Mouse (Mus musculus): ENCODE results near the gene 1700016D06Rik. TPM values are rescaled to one million over a fixed set of nuclear protein-coding genes. Genes with fewer than 3 reads are reported as not detected.
A peak's percentile ranks its signal among the peaks of the same experiment; 100 is the strongest.

Gene 1700016D06Rik
- total RNA-seq, 2 experiments from 2014 or later, result not detected

GRCm38 (mm10) chr8:11650021-11650420, 50.8 kb downstream of the 1700016D06Rik start:
- intact Hi-C loops (cut with DNase I), result no loop called here
- no peak for DNase-seq (ENCODE audit: extremely low spot score in 1 of 2, low spot score in 2 of 2)

DNA sequence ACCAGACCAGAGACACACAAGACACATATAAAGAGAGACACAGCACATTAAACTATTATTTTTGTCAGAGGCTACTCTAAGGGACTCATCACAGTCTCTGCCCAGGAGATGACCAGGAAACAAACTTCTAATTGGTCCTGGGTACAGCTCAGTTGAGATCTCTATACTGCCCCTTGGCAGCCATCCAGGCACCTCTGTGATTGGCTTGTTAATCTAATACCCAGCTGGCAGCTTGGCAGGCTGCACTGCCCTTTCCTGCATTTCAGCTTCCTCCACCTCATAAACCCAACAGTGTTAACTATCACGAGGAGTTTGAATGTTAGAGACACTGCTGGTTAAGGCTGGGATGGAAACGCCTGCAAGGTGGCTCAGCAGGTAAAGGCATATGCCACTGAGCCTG, 57.7 kb downstream of the 1700016D06Rik start:
- intact Hi-C loops (cut with DNase I), result no loop called here
- DNase-seq (ENCODE audit: extremely low spot score in 1 of 2, low spot score in 2 of 2), result no peak

GRCm38 (mm10) chr8:11640606-11641005, 60.3 kb downstream of the 1700016D06Rik start:
- intact Hi-C loops (cut with DNase I), result no loop called here
- no peak for DNase-seq (ENCODE audit: extremely low spot score in 1 of 2, low spot score in 2 of 2)

DNA sequence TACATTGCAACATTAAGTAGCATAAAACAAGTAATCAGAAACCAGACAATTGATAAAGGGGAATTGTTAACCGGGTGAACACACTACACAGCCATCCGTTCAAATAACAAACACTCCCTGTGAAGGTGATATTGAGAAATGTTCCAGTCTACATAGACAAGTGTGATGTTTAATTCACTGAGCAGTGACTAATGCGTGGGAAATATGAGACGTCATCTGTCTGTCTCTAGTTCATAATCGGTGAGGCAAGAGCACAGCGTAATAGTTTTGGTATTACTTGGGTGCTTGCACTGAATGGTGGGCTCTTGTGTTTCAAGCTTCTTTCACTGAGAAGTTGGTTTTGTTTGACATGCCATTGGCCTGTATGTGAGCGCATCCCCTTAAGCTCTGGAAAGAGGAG, 63.3 kb downstream of the 1700016D06Rik start:
- DNase-seq (ENCODE audit: extremely low spot score in 1 of 2, low spot score in 2 of 2), result no peak
- intact Hi-C loops (cut with DNase I), result loop anchor here (5.0 kb wide), 2 partner anchors 60 to 80 kb away; partner anchors contain the start of gene Ing1

- intact Hi-C loops (cut with DNase I), result loop anchor here (5.0 kb wide), 2 partner anchors 61 to 79 kb away; partner anchors contain the start of gene Ing1
- DNase-seq (ENCODE audit: extremely low spot score in 1 of 2, low spot score in 2 of 2), result peak; percentile 82 to 90
Observed at GRCm38 (mm10) chr8:11636324-11637057, 64.4 kb downstream of the 1700016D06Rik start.

GRCm38 (mm10) chr8:11635611-11636081, 65.2 kb downstream of the 1700016D06Rik start, which contains the start of gene Ankrd10:
Gene Ankrd10, minus strand, starts transcription at chr8:11635757.
- DNase-seq (ENCODE audit: extremely low spot score in 1 of 2, low spot score in 2 of 2), result peak; percentile 93 to 96
- intact Hi-C loops (cut with DNase I), result loop anchor here (5.0 kb wide), 2 partner anchors 62 to 78 kb away; partner anchors contain the start of gene Ing1

- DNase-seq (ENCODE audit: extremely low spot score in 1 of 2, low spot score in 2 of 2), result peak; percentile 84 to 95
- intact Hi-C loops (cut with DNase I), result loop anchor here (5.0 kb wide), 2 partner anchors 62 to 78 kb away; partner anchors contain the start of gene Ing1
Observed at GRCm38 (mm10) chr8:11635012-11635577, 65.8 kb downstream of the 1700016D06Rik start.

GRCm38 (mm10) chr8:11634331-11635011, 66.4 kb downstream of the 1700016D06Rik start:
- DNase-seq (ENCODE audit: extremely low spot score in 1 of 2, low spot score in 2 of 2), result no peak
- intact Hi-C loops (cut with DNase I), result loop anchor here (5.0 kb wide), 2 partner anchors 63 to 77 kb away; partner anchors contain the start of gene Ing1

- no peak for DNase-seq (ENCODE audit: extremely low spot score in 1 of 2, low spot score in 2 of 2)
- intact Hi-C loops (cut with DNase I), result no loop called here
Observed at GRCm38 (mm10) chr8:11633414-11633813, 67.4 kb downstream of the 1700016D06Rik start.

- intact Hi-C loops (cut with DNase I), result no loop called here
Observed at GRCm38 (mm10) chr8:11632406-11632805, 68.5 kb downstream of the 1700016D06Rik start.

DNA sequence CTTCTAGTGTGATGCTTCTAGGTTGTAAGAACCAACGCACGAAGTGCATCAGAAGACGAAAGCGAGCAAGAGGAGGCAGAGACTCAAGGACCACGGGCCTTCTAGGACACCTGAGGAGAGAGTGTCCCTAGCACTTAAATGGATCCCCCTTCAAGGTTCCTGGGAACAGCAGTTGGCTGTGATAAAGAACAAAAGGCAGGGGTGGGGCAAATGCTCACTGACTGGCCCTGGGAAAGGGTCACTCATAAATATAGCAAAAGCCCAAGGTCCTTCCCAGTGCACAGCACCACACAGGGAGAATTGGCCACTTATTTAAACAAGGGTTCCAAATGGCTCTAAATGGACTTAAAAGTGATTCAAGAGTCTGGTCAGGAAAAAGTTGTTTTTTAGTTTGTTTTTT, 71.7 kb downstream of the 1700016D06Rik start:
- intact Hi-C loops (cut with DNase I), result no loop called here
- DNase-seq (ENCODE audit: extremely low spot score in 1 of 2, low spot score in 2 of 2), result no peak

More at GRCm38 (mm10) chr8:11632406-11632805, 68.5 kb downstream of the 1700016D06Rik start:
- peak in 1 of 2 experiments; percentile 58 for DNase-seq (ENCODE audit: extremely low spot score in 1 of 2, low spot score in 2 of 2)

DNA sequence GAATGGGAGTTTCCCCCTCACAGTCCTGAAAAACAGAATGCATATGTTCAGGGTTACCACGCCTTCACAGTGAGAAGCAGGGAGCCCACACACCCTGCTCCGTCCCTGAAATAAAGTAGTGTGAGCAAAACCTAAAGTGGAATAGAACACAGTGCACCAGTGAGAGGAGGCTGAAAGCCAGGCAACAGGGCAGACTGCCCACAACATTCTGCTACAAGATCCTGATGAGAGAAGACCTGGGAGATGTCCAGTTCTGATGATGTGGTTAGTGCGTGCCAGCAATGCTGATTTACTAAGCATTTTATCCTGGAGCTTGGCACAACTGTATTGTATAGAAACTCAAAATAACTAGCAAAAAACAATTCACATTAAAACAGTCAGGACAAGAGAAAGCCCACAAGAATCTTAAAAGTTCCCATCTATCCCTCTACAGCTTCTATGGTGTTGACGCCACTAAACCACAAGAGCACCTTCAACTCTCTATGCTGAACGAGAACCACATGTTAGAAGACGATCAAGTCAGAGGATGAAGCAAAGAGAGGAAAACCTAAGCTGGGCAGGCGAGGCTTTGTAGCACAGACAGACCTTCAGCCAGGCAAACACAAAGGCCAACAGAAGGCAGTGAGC, 72.2 kb downstream of the 1700016D06Rik start:
- intact Hi-C loops (cut with DNase I), result no loop called here
- DNase-seq (ENCODE audit: extremely low spot score in 1 of 2, low spot score in 2 of 2), result peak in 1 of 2 experiments; percentile 33

GRCm38 (mm10) chr8:11627717-11628116, 73.1 kb downstream of the 1700016D06Rik start:
- intact Hi-C loops (cut with DNase I), result no loop called here
- DNase-seq (ENCODE audit: extremely low spot score in 1 of 2, low spot score in 2 of 2), result no peak

GRCm38 (mm10) chr8:11625084-11625483, 75.8 kb downstream of the 1700016D06Rik start:
- no peak for DNase-seq (ENCODE audit: extremely low spot score in 1 of 2, low spot score in 2 of 2)
- intact Hi-C loops (cut with DNase I), result no loop called here

DNA sequence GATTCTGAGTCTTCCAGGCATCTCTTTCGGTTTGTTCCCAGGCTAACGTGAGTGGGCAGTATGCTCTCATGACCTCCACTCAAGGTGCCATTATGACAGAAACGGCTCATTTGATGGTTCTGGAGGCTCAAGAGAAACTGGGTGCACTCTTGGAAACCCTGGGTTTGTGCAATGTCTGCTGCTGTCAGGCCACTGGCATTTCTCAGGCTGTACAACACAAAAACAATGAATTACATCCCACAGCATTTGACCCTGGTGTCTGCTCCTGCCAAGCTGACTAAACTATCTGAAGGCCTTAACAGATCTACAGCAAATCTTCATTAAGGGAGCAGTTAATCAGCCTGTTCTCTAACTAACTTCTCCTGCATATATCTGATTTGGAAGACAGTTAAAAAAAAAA, 81.8 kb downstream of the 1700016D06Rik start:
- intact Hi-C loops (cut with DNase I), result loop anchor here (5.0 to 10.0 kb wide), 2 partner anchors 112 to 194 kb away; no protein-coding TSS in a partner anchor

GRCm38 (mm10) chr8:11618063-11618462, 82.8 kb downstream of the 1700016D06Rik start:
- intact Hi-C loops (cut with DNase I), result loop anchor here (5.0 to 10.0 kb wide), 2 partner anchors 111 to 193 kb away; no protein-coding TSS in a partner anchor
- DNase-seq (ENCODE audit: extremely low spot score in 1 of 2, low spot score in 2 of 2), result no peak

More for the DNA sequence above, 81.8 kb downstream of the 1700016D06Rik start:
- no peak for DNase-seq (ENCODE audit: extremely low spot score in 1 of 2, low spot score in 2 of 2)

DNA sequence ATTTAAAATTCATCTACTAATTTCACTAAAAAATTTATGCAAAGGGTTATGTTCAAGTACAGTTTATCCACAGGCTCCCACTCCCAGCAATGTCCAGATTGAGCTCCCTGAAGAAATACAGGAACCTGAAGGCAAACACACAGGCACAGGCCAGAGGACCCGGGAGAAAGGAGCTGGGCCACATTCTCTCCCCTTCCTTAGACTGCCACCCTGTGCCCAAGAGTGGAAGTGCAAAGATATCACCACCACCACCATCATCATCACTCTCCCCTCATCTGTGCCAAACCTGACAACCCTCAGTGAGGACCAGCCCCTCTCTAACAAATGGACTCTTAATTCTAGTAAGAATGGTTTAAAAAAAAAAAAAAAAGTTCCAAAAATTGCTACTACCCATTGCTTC, 84.6 kb downstream of the 1700016D06Rik start:
- intact Hi-C loops (cut with DNase I), result loop anchor here (5.0 to 10.0 kb wide), 2 partner anchors 109 to 191 kb away; no protein-coding TSS in a partner anchor

GRCm38 (mm10) chr8:11614126-11614835, 86.6 kb downstream of the 1700016D06Rik start:
- intact Hi-C loops (cut with DNase I), result loop anchor here (10.0 kb wide), 1 partner anchor 189 kb away; no protein-coding TSS in a partner anchor
- DNase-seq (ENCODE audit: extremely low spot score in 1 of 2, low spot score in 2 of 2), result no peak

More for the DNA sequence above, 84.6 kb downstream of the 1700016D06Rik start:
- DNase-seq (ENCODE audit: extremely low spot score in 1 of 2, low spot score in 2 of 2), result peak in 1 of 2 experiments; percentile 63
